In the genomic region with DNA sequence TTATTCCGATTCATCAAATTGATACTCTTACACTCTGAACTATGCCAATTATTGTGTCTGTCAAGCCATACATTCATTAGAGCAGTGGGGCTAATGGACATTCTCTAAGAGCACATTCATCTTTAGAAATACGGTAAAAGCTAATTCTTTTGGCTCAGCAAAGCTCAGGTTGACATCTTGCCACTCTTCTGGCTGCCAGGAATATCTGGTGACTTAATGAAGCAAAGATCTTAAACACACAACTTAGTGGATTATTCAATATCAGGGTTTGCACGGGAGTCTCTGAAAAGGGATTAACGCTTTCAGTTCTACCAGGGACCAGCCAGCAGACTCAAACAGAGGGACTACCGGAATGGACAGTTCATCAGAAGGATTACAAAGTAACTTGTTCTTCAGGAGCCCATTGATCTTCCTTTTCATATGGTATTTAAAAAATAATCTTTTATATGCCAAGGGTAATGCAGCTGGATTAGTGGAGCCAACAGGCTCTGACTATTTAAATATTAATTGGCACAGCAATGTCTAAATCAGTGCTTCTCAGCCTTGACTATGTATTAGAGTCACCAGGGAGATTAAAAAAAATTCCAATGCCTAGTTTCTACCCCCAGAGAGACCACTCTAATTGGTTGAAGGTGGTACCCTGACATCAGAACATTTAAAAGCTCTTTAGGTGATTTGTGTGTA, we compare ENCODE assay signal across 13 mouse cellular contexts.
"Had no signal": no experiment of that assay in that cellular context is flagged by ENCODE, and none has a peak within 500 bp of the region (broad histone marks: within the 10 kb centered on the region; RNA-seq: fewer than 3 reads in every experiment).

No protein-coding gene starts in this region.

- H3K4me2 ChIP-seq: intestine, embryonic 15.5 days; limb, embryonic 13.5 days had no signal

- H3K27me3 ChIP-seq: intestine, embryonic 15.5 days; limb, embryonic 13.5 days had no signal

- H3K9me3 ChIP-seq: intestine, embryonic 15.5 days; limb, embryonic 13.5 days had no signal

- H3K9ac ChIP-seq: intestine, embryonic 15.5 days; limb, embryonic 13.5 days; liver, embryonic 14.5 days had no signal

- DNase-seq: kidney, adult 8-10 months; kidney, postnatal 10 days; kidney, postnatal 4 days; left cerebral cortex, postnatal 4 days; lung, adult 18-20 months; lung, postnatal 36 days; right cerebral cortex, adult 18-20 months; right cerebral cortex, postnatal 25 days; thymus, postnatal 36 days had no signal

- ATAC-seq: intestine, embryonic 15.5 days had no signal

- H3K4me3 ChIP-seq: intestine, embryonic 15.5 days; layer of hippocampus, adult 2 months; limb, embryonic 13.5 days had no signal

- H3K27ac ChIP-seq: intestine, embryonic 15.5 days; layer of hippocampus, adult 2 months; limb, embryonic 13.5 days; liver, embryonic 14.5 days had no signal

- H3K36me3 ChIP-seq: intestine, embryonic 15.5 days; limb, embryonic 13.5 days had no signal

- H3K4me1 ChIP-seq: limb, embryonic 13.5 days had no signal
